Mouse (Mus musculus) gastrocnemius, postnatal 10 days (tissue): ENCODE data around the gene Cyp4a29. TPM values are rescaled to one million over a fixed set of nuclear protein-coding genes. Genes with fewer than 3 reads are reported as not detected.
"Not testable (repeated sequence)": the region's sequence is repeated elsewhere in the genome, so short reads cannot be mapped to it uniquely, and the experiment has no call there.

Experiments used
- DNase-seq: peaks from one replicate; pipeline ENCODE4 v3.0.0; 2021; ENCODE audit warnings: mixed read lengths
- long read RNA-seq, 2 experiments: library from polyadenylated mRNA; stranded (forward); transcript quantifications; one replicate each; pipeline ENCODE4 v2.0.0; 2021
- total RNA-seq, 2 experiments: library from RNA; stranded (reverse); gene quantifications; 2 replicates each; pipeline ENCODE4 v1.2.3; 2021

Cyp4a29 gene
- not detected for total RNA-seq
- long read RNA-seq, experiment 1, result 0 reads
- long read RNA-seq, experiment 2, result 0 reads

GRCm38 (mm10) chr4:115241784-115242183 is at the start of gene Cyp4a29:
TSS of gene Cyp4a29 (plus strand) at chr4:115242084.
- no peak for DNase-seq

- DNase-seq, result not testable (repeated sequence)
These were observed 9.0 kb upstream of the Cyp4a29 start for GRCm38 (mm10) chr4:115232901-115233300.

- DNase-seq, result no peak
These were observed 5.3 kb upstream of the Cyp4a29 start for GRCm38 (mm10) chr4:115236462-115237096.

- not testable (repeated sequence) for DNase-seq
These were observed 23.0 kb downstream of the Cyp4a29 start for GRCm38 (mm10) chr4:115264687-115265569.

- not testable (repeated sequence) for DNase-seq
These were observed 36.5 kb downstream of the Cyp4a29 start for GRCm38 (mm10) chr4:115278215-115278982.

- no peak for DNase-seq
These were observed 38.5 kb downstream of the Cyp4a29 start for GRCm38 (mm10) chr4:115280342-115280741.

- DNase-seq, result not testable (repeated sequence)
These were observed 38.9 kb downstream of the Cyp4a29 start for GRCm38 (mm10) chr4:115280779-115281178.

- DNase-seq, result not testable (repeated sequence)
These were observed 39.4 kb downstream of the Cyp4a29 start for GRCm38 (mm10) chr4:115281231-115281767.

- not testable (repeated sequence) for DNase-seq
These were observed 56.9 kb downstream of the Cyp4a29 start, which contains the start of gene Cyp4a12a for GRCm38 (mm10) chr4:115298746-115299145. TSS of gene Cyp4a12a (plus strand) at chr4:115299046.

Other genes with a start within 250 kb of the Cyp4a29 start
- 1 to 10 TPM; 1.9 to 2.8 TPM for gene Stil, start 241.9 kb upstream of the Cyp4a29 start, total RNA-seq
- 1 to 10 TPM; 2.0 to 3.7 TPM for gene Tal1, start 185.7 kb upstream of the Cyp4a29 start, total RNA-seq
- gene Pdzk1ip1, start 153.4 kb upstream of the Cyp4a29 start, total RNA-seq, result under 1 TPM; 0.28 to 0.45 TPM
- gene Cyp4x1, start 107.8 kb upstream of the Cyp4a29 start, total RNA-seq, result under 1 TPM in 1 of 2 experiments, not detected in 1; 0.07 TPM
- gene Cyp4a12a, start 57.0 kb downstream of the Cyp4a29 start, total RNA-seq, result not detected
- gene Cyp4a12b, start 169.5 kb downstream of the Cyp4a29 start, total RNA-seq, result not detected
- gene Cyp4a30b, start 210.5 kb downstream of the Cyp4a29 start, total RNA-seq, result not detected